Comparison of ENCODE assay signal across 16 mouse cellular contexts in the genomic region with DNA sequence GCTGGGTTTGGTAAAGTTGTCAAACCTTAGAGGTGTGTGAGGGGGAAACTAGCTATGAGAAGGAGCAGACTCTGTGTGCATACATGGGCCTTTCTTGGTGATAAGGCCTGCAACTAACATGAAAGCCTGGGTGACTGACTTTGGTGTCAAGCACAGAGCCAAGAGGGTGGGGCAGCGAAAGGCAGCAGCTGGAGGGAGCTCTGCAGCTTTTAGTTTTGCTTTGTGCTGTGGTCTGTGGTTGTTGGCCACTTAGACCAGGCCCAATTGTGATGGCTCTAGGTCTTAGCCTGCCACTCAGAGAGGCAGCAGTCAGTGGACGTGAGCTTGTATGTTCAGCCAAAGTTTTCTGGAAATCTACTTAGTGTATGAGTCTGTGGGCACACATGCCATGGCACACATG. TPM values are rescaled to one million over a fixed set of nuclear protein-coding genes. Genes with fewer than 3 reads are reported as not detected.
A peak's percentile ranks its signal among the peaks of the same experiment; 100 is the strongest.
DNase-seq lines count a peak whose midpoint lies in the region; ATAC-seq and TF ChIP-seq lines count a peak whose summit lies in the region.
"Had no signal": no experiment of that assay in that cellular context is flagged by ENCODE, and none has a peak within 500 bp of the region (broad histone marks: within the 10 kb centered on the region; RNA-seq: fewer than 3 reads in every experiment).

No protein-coding gene starts in this region.

- no peak overlapping the region for H3K4me3 ChIP-seq in heart, adult 2 months
- H3K4me3 ChIP-seq: forebrain, embryonic 12.5 days had no signal

- peak; percentile 27 to 33 for DNase-seq in heart, adult 2 months
- no peak for DNase-seq in heart, postnatal 36 days
- peak; percentile 71 for DNase-seq in A20 (ENCODE audit: low read depth, low spot score)
- DNase-seq in spleen, postnatal 4 days (ENCODE audit: low spot score in 2 of 2): no peak
- no peak for DNase-seq in retina, postnatal 1 day
- no peak for DNase-seq in left cerebral cortex, postnatal 14 days (ENCODE audit: low spot score in 2 of 2)
- DNase-seq: cerebellum, adult 18-20 months; kidney, adult 11 months; layer of hippocampus, postnatal 36 days; left cerebral cortex, postnatal 4 days; lung, postnatal 4 days; right cerebral cortex, adult 18-20 months had no signal

- no peak for TF ChIP-seq EP300 in heart, adult 2 months (IDR thresholded peaks at IDR 0.05; ENCODE audit: insufficient read depth, low read depth, low read length)

- no peak overlapping the region for H3K9ac ChIP-seq in heart, adult 2 months (ENCODE audit: low read depth, low read length)
- H3K9ac ChIP-seq: forebrain, embryonic 12.5 days; liver, embryonic 14.5 days had no signal

- WGBS in heart, adult 2 months: 79% methylated on average over 2 of the region's 2 CpGs

- intact Hi-C loops in heart, adult 2 months (cut with DNase I): no loop called here
- intact Hi-C loops in heart, postnatal 36 days (cut with DNase I): no loop called here
- intact Hi-C loops in left cerebral cortex, postnatal 14 days (cut with DNase I): no loop called here

- no peaks in the 10 kb centered on the region for H3K27me3 ChIP-seq in heart, adult 2 months (ENCODE audit: control insufficient read depth, insufficient read depth, low read length)
- H3K27me3 ChIP-seq: forebrain, embryonic 12.5 days had no signal

- peaks cover 4% of the 10 kb centered on the region for H3K79me2 ChIP-seq in heart, adult 2 months (replicated peaks; ENCODE audit: control insufficient read depth, insufficient read depth, low read length)

- H3K36me3 ChIP-seq in heart, adult 2 months (ENCODE audit: control insufficient read depth, insufficient read depth, low read length): no peaks in the 10 kb centered on the region
- H3K36me3 ChIP-seq: forebrain, embryonic 12.5 days had no signal

- H3K27ac ChIP-seq in heart, adult 2 months: no peak overlapping the region
- H3K27ac ChIP-seq: forebrain, embryonic 12.5 days; liver, embryonic 14.5 days had no signal

- peak; percentile 70 for ATAC-seq in common myeloid progenitor, adult 5-6 weeks (replicated peaks; ENCODE audit: low read depth, poor library complexity, severe bottlenecking)
- ATAC-seq in monocyte, adult 5-6 weeks (replicated peaks; ENCODE audit: insufficient number of reproducible peaks, low FRiP score, low TSS enrichment, poor library complexity, severe bottlenecking): peak; percentile 62

- no peak for TF ChIP-seq POLR2A in heart, adult 2 months (IDR thresholded peaks at IDR 0.05; ENCODE audit: insufficient read depth, low read depth, low read length)

- TF ChIP-seq CTCF in heart, adult 2 months (IDR thresholded peaks at IDR 0.05): no peak

- H3K4me1 ChIP-seq in heart, adult 2 months (ENCODE audit: control insufficient read depth, insufficient read depth, low read length): peaks cover 10% of the 10 kb centered on the region
- H3K4me1 ChIP-seq: forebrain, embryonic 12.5 days had no signal

RNA-seq across cellular contexts. Expression of a gene that starts 7.9 kb away (rescaled TPM):
- 10 to 100 TPM; 18.9 to 19.2 TPM for total RNA-seq in heart, adult 2 months (2021)
- polyA plus RNA-seq in heart, adult 2 months (2012; rRNA removed): 10.3 and 14.3 TPM in 2 replicates
- total RNA-seq in heart, postnatal 36 days (2021): 10 to 100 TPM; 17.0 to 19.8 TPM
- total RNA-seq in common myeloid progenitor, adult 5-6 weeks (2017): 5.5 and 6.9 TPM in 2 replicates
- 17.2 to 32.5 TPM (median 17.4 TPM) in 3 replicates for total RNA-seq in monocyte, adult 5-6 weeks (2017)
- total RNA-seq in left cerebral cortex, postnatal 14 days (2021): 100 to 1,000 TPM; 151 to 152 TPM

Comparison
In these comparisons a context has a peak if more than half of its experiments do, and no peak if none do; other contexts are left out.
1. DNase-seq: peak in heart, adult 2 months (2 of 2) and A20 (single experiment); none in heart, postnatal 36 days (0 of 2), spleen, postnatal 4 days (0 of 2), retina, postnatal 1 day (single experiment) and left cerebral cortex, postnatal 14 days (0 of 2).